10 mouse cellular contexts compared by ENCODE assay signal in genomic region chr8:70644065-70644464, GRCm38 (mm10). TPM values are rescaled to one million over a fixed set of nuclear protein-coding genes. Genes with fewer than 3 reads are reported as not detected.
DNase-seq lines count a peak whose midpoint lies in the region; ATAC-seq lines count a peak whose summit lies in the region.
"Had no signal": no experiment of that assay in that cellular context is flagged by ENCODE, and none has a peak within 500 bp of the region (broad histone marks: within the 10 kb centered on the region; RNA-seq: fewer than 3 reads in every experiment).

No protein-coding gene starts in this region.

- no peak for ATAC-seq in kidney, embryonic 14.5 days (ENCODE audit: low FRiP score, low TSS enrichment)

- no peak overlapping the region for H3K4me3 ChIP-seq in kidney, embryonic 14.5 days (ENCODE audit: low read length)
- H3K4me3 ChIP-seq: embryonic facial prominence, embryonic 12.5 days; hindbrain, embryonic 12.5 days had no signal

- no peaks in the 10 kb centered on the region for H3K27me3 ChIP-seq in kidney, embryonic 14.5 days (ENCODE audit: control insufficient read depth, insufficient read depth, low read length)
- H3K27me3 ChIP-seq: embryonic facial prominence, embryonic 12.5 days; hindbrain, embryonic 12.5 days had no signal

- H3K4me2 ChIP-seq in kidney, embryonic 14.5 days (replicated peaks; ENCODE audit: low read depth, low read length), result no peak overlapping the region
- H3K4me2 ChIP-seq: embryonic facial prominence, embryonic 12.5 days; hindbrain, embryonic 12.5 days had no signal

- no peak overlapping the region for H3K27ac ChIP-seq in kidney, embryonic 14.5 days (ENCODE audit: low read depth, low read length)
- H3K27ac ChIP-seq: embryonic facial prominence, embryonic 12.5 days; hindbrain, embryonic 12.5 days had no signal

- no peaks in the 10 kb centered on the region for H3K9me3 ChIP-seq in kidney, embryonic 14.5 days (ENCODE audit: control insufficient read depth, low read length)
- H3K9me3 ChIP-seq: embryonic facial prominence, embryonic 12.5 days; hindbrain, embryonic 12.5 days had no signal

- WGBS in kidney, embryonic 14.5 days, result 95% methylated on average over 2 of the region's 2 CpGs

- no peaks in the 10 kb centered on the region for H3K36me3 ChIP-seq in kidney, embryonic 14.5 days (ENCODE audit: control insufficient read depth, insufficient read depth, low read length)
- H3K36me3 ChIP-seq: embryonic facial prominence, embryonic 12.5 days had no signal

- H3K4me1 ChIP-seq in kidney, embryonic 14.5 days (ENCODE audit: control insufficient read depth, insufficient read depth, low read length), result peaks cover 29% of the 10 kb centered on the region

- no peak overlapping the region for H3K9ac ChIP-seq in kidney, embryonic 14.5 days (ENCODE audit: low read depth, low read length)
- H3K9ac ChIP-seq: embryonic facial prominence, embryonic 12.5 days; hindbrain, embryonic 12.5 days had no signal

- peak; percentile 66 for DNase-seq in kidney, adult 9 months
- DNase-seq in B cell, adult 2 months, result peak; percentile 62 to 65
- peak; percentile 38 for DNase-seq in NIH3T3 (ENCODE audit: low read depth)
- peak; percentile 53 for DNase-seq in lung, postnatal 10 days
- no peak for DNase-seq in frontal cortex, postnatal 36 days (ENCODE audit: low spot score in 2 of 2)
- no peak for DNase-seq in cerebellum, adult 11 months
- DNase-seq: left cerebral cortex, postnatal 4 days had no signal

RNA-seq across cellular contexts. Expression of gene Gdf15, which starts 11.8 kb away (rescaled TPM):
- polyA plus RNA-seq in kidney, embryonic 14.5 days (2014; fragmentation: Nextera tagmentation; extraction: Ambion mirVana), result 0.31 and 0.41 TPM in 2 replicates
- polyA plus RNA-seq: embryonic facial prominence, embryonic 12.5 days had no signal

RNA-seq across cellular contexts. Expression of gene Pgpep1, which starts 16.1 kb away (rescaled TPM):
- 62.2 and 62.6 TPM in 2 replicates for polyA plus RNA-seq in kidney, embryonic 14.5 days (2014; fragmentation: Nextera tagmentation; extraction: Ambion mirVana)

RNA-seq across cellular contexts. Expression of gene Lrrc25, which starts 28.1 kb away (rescaled TPM):
- 1.1 and 1.4 TPM in 2 replicates for polyA plus RNA-seq in kidney, embryonic 14.5 days (2014; fragmentation: Nextera tagmentation; extraction: Ambion mirVana)

RNA-seq across cellular contexts. Expression of gene Lsm4, which starts 29.0 kb away (rescaled TPM):
- polyA plus RNA-seq in kidney, embryonic 14.5 days (2014; fragmentation: Nextera tagmentation; extraction: Ambion mirVana), result 353 and 447 TPM in 2 replicates

RNA-seq across cellular contexts. Expression of gene Ssbp4, which starts 35.4 kb away (rescaled TPM):
- polyA plus RNA-seq in kidney, embryonic 14.5 days (2014; fragmentation: Nextera tagmentation; extraction: Ambion mirVana), result 172 and 220 TPM in 2 replicates

Comparison
In these comparisons a context has a peak if more than half of its experiments do, and no peak if none do; other contexts are left out.
1. DNase-seq: peak in kidney, adult 9 months (single experiment), B cell, adult 2 months (2 of 2), NIH3T3 (single experiment) and lung, postnatal 10 days (single experiment); none in frontal cortex, postnatal 36 days (0 of 2) and cerebellum, adult 11 months (single experiment).